Mouse (Mus musculus): ENCODE results near the gene Zfp536. TPM values are rescaled to one million over a fixed set of nuclear protein-coding genes. Genes with fewer than 3 reads are reported as not detected.
A peak's percentile ranks its signal among the peaks of the same experiment; 100 is the strongest.

Gene Zfp536
- total RNA-seq, 2 experiments from 2014 or later = 47.0 to 50.4 TPM

DNA sequence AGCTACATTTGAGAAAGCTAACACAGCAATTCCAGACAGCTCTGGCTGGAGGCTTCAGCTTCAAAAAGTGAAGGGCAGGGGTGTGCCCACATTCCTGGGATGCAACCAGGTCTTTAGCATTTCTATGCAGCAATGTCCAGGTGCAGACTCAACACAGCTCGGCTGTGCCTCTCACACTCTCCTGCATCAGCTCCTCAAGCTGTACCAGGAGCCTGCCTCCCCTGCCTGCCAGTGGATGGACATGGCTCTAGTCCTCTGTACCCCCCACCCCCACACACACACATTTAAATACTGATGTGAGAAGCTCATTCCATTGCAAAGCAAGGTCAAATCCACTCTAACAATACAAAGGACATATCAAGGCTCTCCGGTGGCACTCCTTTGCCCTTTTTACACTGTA, 298.0 kb downstream of the Zfp536 start:
- DNase-seq (ENCODE audit: low spot score in 2 of 2) = no peak

GRCm38 (mm10) chr7:37474284-37474683, 299.2 kb downstream of the Zfp536 start:
- no peak for DNase-seq (ENCODE audit: low spot score in 2 of 2)

DNA sequence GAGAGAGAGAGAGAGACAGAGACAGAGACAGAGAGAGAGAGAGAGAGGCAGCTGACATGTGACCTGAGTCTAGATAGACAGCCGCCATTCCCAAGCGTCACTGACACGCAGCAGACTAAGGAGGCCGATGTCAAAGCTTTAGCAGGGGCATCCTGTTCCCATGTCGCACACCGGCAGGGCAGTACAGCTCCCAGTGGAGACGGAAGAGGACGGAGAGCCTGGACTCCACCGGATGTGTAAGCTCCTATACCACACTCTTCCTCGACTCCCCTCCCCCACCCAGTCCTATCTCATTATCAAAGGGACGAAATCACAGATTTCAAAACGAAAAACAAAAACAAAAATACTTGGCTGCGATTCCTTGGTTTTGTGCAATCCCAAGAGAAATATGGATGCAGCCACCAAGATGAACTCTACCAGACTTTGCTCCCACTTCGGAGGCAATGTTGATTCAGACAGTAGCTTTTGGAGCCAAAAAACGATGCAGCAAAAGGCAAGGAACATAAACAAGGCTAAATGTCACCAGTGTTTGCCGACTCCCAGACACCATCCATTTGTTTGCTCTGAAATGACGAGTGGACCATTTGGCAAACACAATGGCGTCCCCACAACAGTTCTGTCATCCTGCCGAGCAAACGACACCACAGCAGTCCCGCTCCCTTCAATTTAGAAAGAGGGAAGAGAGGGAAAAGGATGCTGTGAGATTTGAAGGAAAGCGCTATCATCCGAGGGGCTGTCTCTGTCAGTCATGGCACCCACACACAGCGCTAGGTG, 299.9 kb downstream of the Zfp536 start:
- DNase-seq (ENCODE audit: low spot score in 2 of 2) = no peak

DNA sequence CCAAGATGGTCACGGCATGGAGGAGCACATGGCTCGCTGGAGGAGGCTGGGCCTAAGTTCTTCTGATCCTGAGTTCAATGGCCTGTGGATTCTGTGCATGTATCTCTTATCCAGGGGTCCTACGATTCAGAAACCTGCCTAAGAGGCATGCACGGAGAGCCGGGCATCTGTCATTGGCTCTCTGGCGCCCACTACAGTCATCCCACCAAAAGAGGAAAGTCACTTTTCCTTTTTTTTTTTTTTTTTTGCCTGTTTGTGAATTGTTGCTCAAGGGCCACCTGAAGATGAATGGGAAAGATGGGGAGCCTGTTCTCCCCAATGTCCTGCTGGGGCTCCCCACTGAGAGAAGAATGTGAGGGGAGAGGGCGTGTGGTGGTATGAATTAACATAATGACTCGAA, 301.7 kb downstream of the Zfp536 start:
- DNase-seq (ENCODE audit: low spot score in 2 of 2) = no peak

- DNase-seq (ENCODE audit: low spot score in 2 of 2) = no peak
Measured at GRCm38 (mm10) chr7:37466477-37467243, 306.8 kb downstream of the Zfp536 start.

DNA sequence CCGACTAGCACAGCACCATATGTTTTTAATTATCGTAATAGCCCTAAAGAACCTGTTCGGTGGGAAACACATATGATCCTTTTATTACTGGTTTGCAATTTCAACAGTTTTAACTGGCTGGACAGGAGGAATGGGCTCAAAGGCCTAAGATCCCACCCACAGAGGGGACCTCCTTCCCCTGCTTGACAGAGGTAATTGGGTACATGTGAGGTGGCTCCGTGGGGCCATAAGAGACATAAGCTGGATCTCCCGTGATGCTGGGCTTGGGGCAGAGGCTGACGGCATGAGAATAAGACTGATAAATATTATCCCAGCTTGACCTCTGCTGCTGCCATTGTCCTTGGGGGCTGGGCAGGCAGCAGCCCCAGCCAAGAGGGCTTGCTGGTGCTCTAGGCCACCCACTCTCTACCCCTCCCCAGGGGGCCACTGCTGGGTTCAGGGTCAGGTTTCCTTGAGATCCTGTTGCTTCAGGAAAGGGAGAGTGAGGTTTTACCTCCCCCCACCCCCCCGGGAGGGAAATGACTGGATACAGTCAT, 309.2 kb downstream of the Zfp536 start:
- no peak for DNase-seq (ENCODE audit: low spot score in 2 of 2)

DNA sequence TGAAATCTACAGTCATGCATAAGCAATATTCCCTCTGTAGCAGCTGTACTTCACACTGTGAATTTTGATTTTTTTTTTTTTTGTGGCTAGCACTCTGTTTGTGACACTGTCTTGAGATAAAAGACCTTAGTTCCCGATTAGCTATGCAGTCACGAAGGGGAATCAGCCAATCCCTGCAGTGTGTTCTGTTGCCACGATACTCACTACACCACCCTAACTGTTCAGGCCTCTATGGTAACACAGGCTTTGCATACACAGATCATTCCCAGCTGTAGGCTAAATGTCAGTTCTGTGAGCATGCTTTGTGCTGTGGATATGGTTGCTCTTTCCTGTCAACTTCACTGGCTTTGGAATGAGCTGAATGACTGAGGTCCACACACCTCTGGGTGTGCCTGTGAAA, 325.9 kb downstream of the Zfp536 start:
- DNase-seq (ENCODE audit: low spot score in 2 of 2) = no peak

DNA sequence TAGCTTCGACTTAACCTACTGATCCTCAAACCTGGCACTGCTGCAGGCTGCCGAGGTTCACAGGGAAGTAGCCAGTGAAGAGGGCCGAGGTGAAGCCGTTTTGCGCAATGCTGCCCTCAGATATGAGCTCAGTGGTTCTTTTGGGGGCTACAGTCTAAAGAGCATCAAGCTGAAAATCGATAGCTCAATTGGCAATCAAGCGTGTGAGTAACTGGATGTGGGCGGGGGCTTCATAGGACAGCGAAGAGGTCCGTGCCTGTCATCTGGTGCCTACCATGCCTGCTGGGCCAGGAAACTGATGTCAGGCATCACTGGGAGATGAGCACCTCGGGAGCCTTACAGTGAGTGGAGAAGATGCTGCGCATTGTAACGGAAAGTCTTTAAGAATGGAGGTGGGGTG, 333.5 kb downstream of the Zfp536 start:
- DNase-seq (ENCODE audit: low spot score in 2 of 2) = no peak

GRCm38 (mm10) chr7:37439117-37439844, 334.2 kb downstream of the Zfp536 start:
- DNase-seq (ENCODE audit: low spot score in 2 of 2) = no peak

- no peak for DNase-seq (ENCODE audit: low spot score in 2 of 2)
Measured at GRCm38 (mm10) chr7:37437887-37438286, 335.6 kb downstream of the Zfp536 start.

GRCm38 (mm10) chr7:37433156-37433555, 340.3 kb downstream of the Zfp536 start:
- DNase-seq (ENCODE audit: low spot score in 2 of 2) = no peak

DNA sequence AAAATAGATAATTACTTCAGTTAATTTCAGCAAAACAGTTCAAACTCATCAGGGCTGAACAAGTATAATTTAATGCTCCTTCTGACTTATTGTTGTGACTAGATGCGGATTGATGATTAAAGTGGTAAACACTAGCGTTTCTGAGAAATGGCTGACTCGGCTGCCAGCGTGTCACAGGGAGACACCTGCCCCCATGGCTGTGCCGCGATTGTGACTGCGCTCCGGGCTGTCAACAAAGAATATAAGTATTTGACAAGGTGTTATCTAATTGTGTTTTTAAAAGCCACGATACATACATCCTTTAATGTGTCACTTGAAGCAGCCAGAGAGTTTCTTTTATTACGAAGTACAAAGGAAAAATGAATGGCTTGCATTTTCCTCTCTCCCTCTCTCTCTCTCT, 342.0 kb downstream of the Zfp536 start:
- no peak for DNase-seq (ENCODE audit: low spot score in 2 of 2)

DNA sequence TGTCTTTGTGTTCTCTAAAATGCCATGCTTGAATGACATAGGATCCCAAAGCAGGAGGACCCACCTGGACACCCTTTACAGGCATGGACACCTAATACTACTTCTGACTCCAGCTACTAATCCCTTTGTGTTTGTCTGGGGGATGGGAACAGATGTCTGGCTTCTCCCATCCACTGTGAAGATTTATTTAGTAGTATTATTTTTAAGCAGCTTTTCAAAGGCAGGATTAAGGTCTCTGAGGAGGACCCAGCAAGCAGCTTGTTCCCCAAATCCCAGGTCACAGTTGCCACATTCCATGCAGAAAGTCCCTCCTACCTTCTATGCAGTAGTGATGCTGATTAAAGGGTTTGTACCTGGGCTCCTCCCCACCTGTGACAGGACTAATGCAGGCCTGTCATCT, 347.4 kb downstream of the Zfp536 start:
- no peak for DNase-seq (ENCODE audit: low spot score in 2 of 2)

GRCm38 (mm10) chr7:37422966-37423365, 350.5 kb downstream of the Zfp536 start:
- DNase-seq (ENCODE audit: low spot score in 2 of 2) = peak; percentile 37 to 68

Other genes with a start within 250 kb of the Zfp536 start
- 10 to 100 TPM; 40.4 to 41.5 TPM for gene Uri1, start 249.9 kb upstream of the Zfp536 start, total RNA-seq (2021)